Mouse (Mus musculus) testis, adult 2 months (tissue): ENCODE results near the gene Dcdc2a.

Source experiments
- CTCF ChIP-seq: fragments of 200-500 bp; IDR thresholded peaks from 2 replicates; pipeline ENCODE4 v1.5.1; 2012; ENCODE audit warnings: low read depth, mild to moderate bottlenecking, inconsistent platforms, low read length, moderate library complexity; ENCODE audit not compliant: control insufficient read depth, insufficient read depth, insufficient replicate concordance
- POLR2A ChIP-seq: fragments of 200-500 bp; IDR thresholded peaks from 2 replicates; pipeline ENCODE4 v1.6.1; 2012; ENCODE audit warnings: low read depth, mild to moderate bottlenecking, inconsistent platforms, low read length, moderate library complexity; ENCODE audit not compliant: control insufficient read depth

DNA sequence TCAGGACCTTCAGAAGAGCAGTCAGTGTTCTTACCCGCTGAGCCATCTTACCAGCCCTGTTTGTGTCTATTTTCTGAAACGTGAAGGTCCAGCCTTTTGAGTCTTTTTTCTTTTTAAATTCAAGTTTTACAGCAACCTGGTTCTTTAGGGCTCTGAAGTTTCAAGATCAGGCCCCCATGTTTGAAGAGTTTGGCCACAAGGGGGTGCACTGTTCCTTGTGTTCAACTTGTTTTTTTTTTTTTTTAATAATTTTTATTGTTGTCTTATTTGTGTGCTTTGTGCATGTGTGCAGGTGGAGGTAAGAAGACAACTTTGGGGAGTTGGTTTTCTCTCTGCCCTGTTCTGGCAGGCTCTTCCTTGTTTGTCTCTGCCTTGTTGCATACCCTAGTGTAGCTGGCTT lies 31.1 kb upstream of the Dcdc2a start:
- TF ChIP-seq POLR2A (no peak), CTCF (no peak)
